Mouse (Mus musculus): ENCODE measurements around the gene Btbd10. TPM values are rescaled to one million over a fixed set of nuclear protein-coding genes. Genes with fewer than 3 reads are reported as not detected.

Btbd10 gene
- 5.7 and 6.1 TPM in 2 replicates for polyA plus RNA-seq (2012; rRNA removed)

GRCm38 (mm10) chr7:113368746-113369619 is at the start of gene Btbd10:
Gene Btbd10 (minus strand): TSS chr7:113369392.
- peak; percentile 97 for DNase-seq (ENCODE audit: low read depth, low spot score)
- WGBS, result under 1% methylated on average over 64 of the region's 64 CpGs

- DNase-seq (ENCODE audit: low read depth, low spot score), result no peak
Observed at GRCm38 (mm10) chr7:113416536-113416935, 47.3 kb upstream of the Btbd10 start.

GRCm38 (mm10) chr7:113415256-113415655 is 46.1 kb upstream of the Btbd10 start:
- WGBS, result 90% methylated on average over 3 of the region's 3 CpGs

More at GRCm38 (mm10) chr7:113416536-113416935, 47.3 kb upstream of the Btbd10 start:
- WGBS, result 85% methylated on average over 1 of the region's 1 CpGs

GRCm38 (mm10) chr7:113408712-113409111 is 39.5 kb upstream of the Btbd10 start:
- 55% methylated on average over 5 of the region's 5 CpGs for WGBS
- DNase-seq (ENCODE audit: low read depth, low spot score), result no peak

More at GRCm38 (mm10) chr7:113415256-113415655, 46.1 kb upstream of the Btbd10 start:
- DNase-seq (ENCODE audit: low read depth, low spot score), result no peak

GRCm38 (mm10) chr7:113398083-113398482 is 28.9 kb upstream of the Btbd10 start:
- no peak for DNase-seq (ENCODE audit: low read depth, low spot score)

GRCm38 (mm10) chr7:113396661-113397060 is 27.5 kb upstream of the Btbd10 start:
- WGBS, result 81% methylated on average over 4 of the region's 4 CpGs

GRCm38 (mm10) chr7:113391619-113392018 is 22.4 kb upstream of the Btbd10 start:
- 66% methylated on average over 2 of the region's 2 CpGs for WGBS
- no peak for DNase-seq (ENCODE audit: low read depth, low spot score)

More at GRCm38 (mm10) chr7:113396661-113397060, 27.5 kb upstream of the Btbd10 start:
- DNase-seq (ENCODE audit: low read depth, low spot score), result no peak

GRCm38 (mm10) chr7:113388470-113388869 is 19.3 kb upstream of the Btbd10 start, which contains the start of gene Pth:
Gene Pth (minus strand): TSS chr7:113388570.
- 83% methylated on average over 2 of the region's 2 CpGs for WGBS
- DNase-seq (ENCODE audit: low read depth, low spot score), result no peak

GRCm38 (mm10) chr7:113377875-113378658 is 8.9 kb upstream of the Btbd10 start:
- 10% methylated on average over 7 of the region's 7 CpGs for WGBS

GRCm38 (mm10) chr7:113372682-113373081 is 3.5 kb upstream of the Btbd10 start:
- no peak for DNase-seq (ENCODE audit: low read depth, low spot score)
- WGBS, result 86% methylated on average over 1 of the region's 1 CpGs

More at GRCm38 (mm10) chr7:113377875-113378658, 8.9 kb upstream of the Btbd10 start:
- DNase-seq (ENCODE audit: low read depth, low spot score), result peak; percentile 91

- DNase-seq (ENCODE audit: low read depth, low spot score), result no peak
- under 1% methylated on average over 44 of the region's 44 CpGs for WGBS
Observed at GRCm38 (mm10) chr7:113369620-113370340, 588 bp upstream of the Btbd10 start.

GRCm38 (mm10) chr7:113367440-113367839 is 1.8 kb downstream of the Btbd10 start:
- 94% methylated on average over 4 of the region's 4 CpGs for WGBS
- no peak for DNase-seq (ENCODE audit: low read depth, low spot score)

GRCm38 (mm10) chr7:113349089-113349488 is 20.1 kb downstream of the Btbd10 start:
- WGBS, result 43% methylated on average over 1 of the region's 1 CpGs
- no peak for DNase-seq (ENCODE audit: low read depth, low spot score)

GRCm38 (mm10) chr7:113347694-113348093 is 21.5 kb downstream of the Btbd10 start:
- DNase-seq (ENCODE audit: low read depth, low spot score), result no peak
- 95% methylated on average over 2 of the region's 2 CpGs for WGBS

GRCm38 (mm10) chr7:113347271-113347670 is 21.9 kb downstream of the Btbd10 start:
- WGBS, result 26% methylated on average over 4 of the region's 4 CpGs

GRCm38 (mm10) chr7:113335250-113335649 is 33.9 kb downstream of the Btbd10 start:
- DNase-seq (ENCODE audit: low read depth, low spot score), result no peak
- 94% methylated on average over 8 of the region's 8 CpGs for WGBS

More at GRCm38 (mm10) chr7:113347271-113347670, 21.9 kb downstream of the Btbd10 start:
- no peak for DNase-seq (ENCODE audit: low read depth, low spot score)

GRCm38 (mm10) chr7:113334036-113334435 is 35.2 kb downstream of the Btbd10 start:
- DNase-seq (ENCODE audit: low read depth, low spot score), result no peak

- no peak for DNase-seq (ENCODE audit: low read depth, low spot score)
- 25% methylated on average over 1 of the region's 1 CpGs for WGBS
Observed at GRCm38 (mm10) chr7:113320128-113320527, 49.1 kb downstream of the Btbd10 start.

GRCm38 (mm10) chr7:113311784-113312183 is 57.4 kb downstream of the Btbd10 start:
- 15% methylated on average over 2 of the region's 2 CpGs for WGBS
- DNase-seq (ENCODE audit: low read depth, low spot score), result peak; percentile 32

- 65% methylated on average over 3 of the region's 3 CpGs for WGBS
- DNase-seq (ENCODE audit: low read depth, low spot score), result no peak
Observed at GRCm38 (mm10) chr7:113310136-113310535, 59.1 kb downstream of the Btbd10 start.
